Mouse (Mus musculus): Measurements from ENCODE around the gene 4930558C23Rik.

DNA sequence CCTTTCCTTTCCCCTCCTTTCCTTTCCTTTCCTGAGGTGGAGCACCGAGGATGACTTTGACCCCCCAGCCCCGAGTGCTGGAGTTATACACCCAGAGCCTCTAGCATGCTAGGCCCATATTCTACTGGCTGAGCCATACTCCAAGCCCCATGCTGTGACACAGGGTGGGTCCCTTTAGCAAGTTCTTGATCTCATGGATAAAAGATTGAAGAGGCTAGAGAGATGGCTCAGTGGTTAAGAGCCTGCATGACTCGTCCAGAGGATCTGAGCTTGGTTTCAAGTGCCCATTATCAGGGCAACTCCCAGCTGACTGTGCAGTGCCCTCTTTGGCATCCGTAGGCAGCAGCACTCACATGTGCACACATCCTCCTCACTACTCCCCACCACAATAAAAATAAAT lies 42.7 kb upstream of the 4930558C23Rik start:
- TF ChIP-seq CTCF (conservative IDR thresholded peaks at IDR 0.05; ENCODE audit: low read length) (no peak), NANOG (IDR thresholded peaks at IDR 0.05; ENCODE audit: borderline replicate concordance, low read length) (no peak), POU5F1 (IDR thresholded peaks at IDR 0.05; ENCODE audit: borderline replicate concordance, low read length) (no peak)
